Mouse (Mus musculus) ES-E14 (cell line): ENCODE data around the gene Lrmda. TPM values are rescaled to one million over a fixed set of nuclear protein-coding genes. Genes with fewer than 3 reads are reported as not detected.
A peak's percentile ranks its signal among the peaks of the same experiment; 100 is the strongest.

Experiments used
- DNase-seq: peaks from one replicate; pipeline ENCODE4 v3.0.0-alpha.2; 2013; ENCODE audit warnings: low read depth, low spot score
- H3K27ac ChIP-seq: 2 replicates; pipeline ENCODE4 v1.5.1; 2012; ENCODE audit warnings: low read depth, mild to moderate bottlenecking, low read length, moderate library complexity, mixed read lengths; ENCODE audit not compliant: poor library complexity, insufficient read depth, severe bottlenecking
- H3K36me3 ChIP-seq: 2 replicates; pipeline ENCODE4 v1.6.1; 2012; ENCODE audit warnings: mild to moderate bottlenecking, low read length, moderate library complexity, mixed read lengths; ENCODE audit not compliant: control insufficient read depth, poor library complexity, insufficient read depth, severe bottlenecking
- H3K4me1 ChIP-seq, 2 experiments: fragments of 150-350 bp in 1 of 2; sonication (generic) in 1 of 2; 2 replicates each; pipeline ENCODE4 v1.6.1; 2012; ENCODE audit warnings: low read length in 2 of 2, mild to moderate bottlenecking in 1 of 2, mixed read lengths in 1 of 2; ENCODE audit not compliant: control insufficient read depth in 2 of 2, insufficient read depth in 2 of 2, poor library complexity in 1 of 2
- H3K4me3 ChIP-seq, 2 experiments: fragments of 150-350 bp in 1 of 2; sonication (generic) in 1 of 2; 2 replicates each; pipeline ENCODE4 v1.5.1; 2012; ENCODE audit warnings: low read length in 2 of 2, low read depth in 1 of 2, mild to moderate bottlenecking in 1 of 2, mixed read lengths in 1 of 2; ENCODE audit not compliant: insufficient read depth in 1 of 2, poor library complexity in 1 of 2, severe bottlenecking in 1 of 2
- H3K9ac ChIP-seq: 2 replicates; pipeline ENCODE4 v1.6.1; 2012; ENCODE audit warnings: low read depth, mild to moderate bottlenecking, low read length, mixed read lengths; ENCODE audit not compliant: poor library complexity, insufficient read depth, severe bottlenecking
- H3K9me3 ChIP-seq: fragments of 150-350 bp; sonication (generic); 2 replicates; pipeline ENCODE4 v1.6.1; 2012; ENCODE audit warnings: low read depth, mild to moderate bottlenecking, low read length; ENCODE audit not compliant: control insufficient read depth, insufficient read depth
- CHD2 ChIP-seq: IDR thresholded peaks from 2 replicates; pipeline ENCODE4 v1.6.1; 2014; ENCODE audit warnings: mild to moderate bottlenecking, low read depth, low read length, inconsistent platforms
- HCFC1 ChIP-seq: IDR thresholded peaks from 2 replicates; pipeline ENCODE4 v1.6.1; 2012; ENCODE audit warnings: low read length, inconsistent platforms, borderline replicate concordance; ENCODE audit not compliant: insufficient read depth
- MAFK ChIP-seq: IDR thresholded peaks from 2 replicates; pipeline ENCODE4 v1.6.1; 2014; ENCODE audit warnings: mild to moderate bottlenecking, low read depth, low read length, inconsistent platforms; ENCODE audit not compliant: insufficient read depth
- ZC3H11A ChIP-seq: IDR thresholded peaks from 2 replicates; pipeline ENCODE4 v1.6.1; 2012; ENCODE audit warnings: low read depth, mild to moderate bottlenecking, inconsistent platforms, low read length, borderline replicate concordance
- ZNF384 ChIP-seq: IDR thresholded peaks from 2 replicates; pipeline ENCODE4 v1.6.1; 2012; ENCODE audit warnings: low read depth, low read length, inconsistent platforms
- in situ Hi-C, 2 experiments: fragments of 600-800 bp; cut with MboI; formaldehyde crosslinking; loops; one replicate each; pipeline ENCODE4 v1.15.1; 2025; ENCODE audit warnings: low sequenced_read_pairs in 2 of 2, inconsistent platforms in 1 of 2; ENCODE audit not compliant: unreplicated experiment in 2 of 2
- total RNA-seq: library from RNA; depleted of rRNA; stranded (reverse); fragments of 300-350 nt; gene quantifications from 2 replicates; pipeline ENCODE4 v1.2.3, GENCODE M21; 2012

Lrmda gene
- total RNA-seq, 1 experiment, result 0.22 TPM

GRCm38 (mm10) chr14:21983311-21983949, 36.1 kb upstream of the Lrmda start:
- Histone ChIP-seq H3K9ac (no peak overlapping the region), H3K4me1 (peaks cover 0 to 7% of the 10 kb centered on the region in 2 experiments; a peak in 1 of 4 replicates), H3K9me3 (no peaks in the 10 kb centered on the region), H3K4me3 (no peak overlapping the region), H3K27ac (no peak overlapping the region), H3K36me3 (no peaks in the 10 kb centered on the region)
- TF ChIP-seq HCFC1, result no peak
- no peak for TF ChIP-seq ZC3H11A
- no peak for TF ChIP-seq MAFK
- TF ChIP-seq ZNF384, result no peak
- no peak for DNase-seq
- in situ Hi-C loops, result loop anchor here (25.0 kb wide), 2 partner anchors 829 to 1429 kb away; no protein-coding TSS in a partner anchor

- no peak overlapping the region for H3K9ac ChIP-seq
Measured at GRCm38 (mm10) chr14:21983950-21984730, 35.4 kb upstream of the Lrmda start.

GRCm38 (mm10) chr14:21984757-21985425, 34.6 kb upstream of the Lrmda start:
- H3K27ac ChIP-seq, result no peak overlapping the region
- no peak overlapping the region for H3K9ac ChIP-seq
- no peaks in the 10 kb centered on the region for H3K36me3 ChIP-seq
- peaks cover 0 to 15% of the 10 kb centered on the region in 2 experiments; a peak in 2 of 4 replicates for H3K4me1 ChIP-seq
- TF ChIP-seq ZC3H11A (no peak), MAFK (no peak), HCFC1 (no peak), ZNF384 (no peak), CHD2 (no peak)
- in situ Hi-C loops, result loop anchor here (25.0 kb wide), 2 partner anchors 827 to 1427 kb away; no protein-coding TSS in a partner anchor
- no peaks in the 10 kb centered on the region for H3K9me3 ChIP-seq
- H3K4me3 ChIP-seq, result peak overlapping the region; percentile 4 to 42; a peak in 3 of 4 replicates
- DNase-seq, result no peak

More at GRCm38 (mm10) chr14:21983950-21984730, 35.4 kb upstream of the Lrmda start:
- no peak overlapping the region for H3K4me3 ChIP-seq
- TF ChIP-seq ZC3H11A, result no peak
- TF ChIP-seq ZNF384, result no peak
- TF ChIP-seq MAFK, result no peak
- TF ChIP-seq CHD2, result no peak
- no peak for TF ChIP-seq HCFC1
- DNase-seq, result no peak
- H3K9me3 ChIP-seq, result no peaks in the 10 kb centered on the region
- no peak overlapping the region for H3K27ac ChIP-seq
- H3K4me1 ChIP-seq, result peaks cover 0 to 8% of the 10 kb centered on the region in 2 experiments; a peak in 1 of 4 replicates
- no peaks in the 10 kb centered on the region for H3K36me3 ChIP-seq
- in situ Hi-C loops, result loop anchor here (25.0 kb wide), 2 partner anchors 828 to 1428 kb away; no protein-coding TSS in a partner anchor

GRCm38 (mm10) chr14:21985426-21985931, 34.0 kb upstream of the Lrmda start:
- no peak for DNase-seq
- H3K4me1 ChIP-seq, result peaks cover 0 to 17% of the 10 kb centered on the region in 2 experiments; a peak in 2 of 4 replicates
- H3K9ac ChIP-seq, result 0 out of 2 replicates have a peak overlapping the region, but pooled peaks have one; percentile 4
- no peak overlapping the region for H3K27ac ChIP-seq
- in situ Hi-C loops, result loop anchor here (25.0 kb wide), 2 partner anchors 827 to 1427 kb away; no protein-coding TSS in a partner anchor
- TF ChIP-seq ZNF384, result no peak
- TF ChIP-seq MAFK, result no peak
- TF ChIP-seq CHD2, result no peak
- TF ChIP-seq HCFC1, result no peak
- TF ChIP-seq ZC3H11A, result no peak
- H3K9me3 ChIP-seq, result no peaks in the 10 kb centered on the region
- peak overlapping the region; percentile 16 to 42 for H3K4me3 ChIP-seq
- no peaks in the 10 kb centered on the region for H3K36me3 ChIP-seq
